Mouse (Mus musculus): ENCODE data around the gene 3830406C13Rik. TPM values are rescaled to one million over a fixed set of nuclear protein-coding genes. Genes with fewer than 3 reads are reported as not detected.

3830406C13Rik gene
- polyA plus RNA-seq, 1 experiment = 13.5 TPM

DNA sequence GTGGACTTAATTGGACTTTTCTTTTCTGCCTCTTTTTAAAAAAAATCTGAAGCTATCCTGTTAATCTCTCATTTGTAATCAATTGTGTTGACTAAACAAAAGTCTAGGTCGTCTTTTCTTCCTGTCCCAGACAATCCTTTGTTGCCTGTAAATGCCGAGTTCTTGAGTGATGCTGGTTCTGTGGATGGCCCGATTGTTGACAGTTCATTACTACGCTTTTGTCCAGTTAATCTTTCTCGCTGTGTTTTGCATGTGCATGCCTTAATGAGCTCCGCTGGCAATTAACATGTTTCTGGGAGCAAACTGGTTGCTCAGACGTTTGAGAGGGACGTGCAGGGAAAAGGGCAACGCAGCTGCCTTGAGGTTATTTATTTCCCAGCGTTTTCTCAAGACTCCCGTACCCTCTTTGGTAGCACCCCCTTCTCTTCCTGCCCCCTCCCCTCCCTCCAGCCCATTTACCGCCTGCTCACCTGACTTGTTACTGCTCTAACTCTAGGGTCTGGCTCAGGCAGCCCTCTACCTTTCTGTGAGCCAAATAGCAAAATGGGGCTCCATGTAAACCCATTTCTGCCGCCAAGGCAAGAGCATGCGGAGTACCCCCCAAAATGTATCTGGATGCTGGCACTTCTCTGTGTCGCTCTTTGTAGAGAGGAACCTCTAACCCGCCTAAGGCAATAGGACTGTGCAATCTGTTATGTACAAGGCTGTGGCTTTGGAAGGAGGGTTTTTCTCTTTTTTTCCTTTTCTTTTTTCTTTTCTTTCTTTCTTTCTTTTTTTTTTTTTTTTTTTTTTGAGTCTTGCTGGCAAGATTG lies 54.2 kb downstream of the 3830406C13Rik start:
- no peak overlapping the region for H3K4me3 ChIP-seq (ENCODE audit: insufficient read depth, low read depth, low read length)
- TF ChIP-seq POLR2A (IDR thresholded peaks at IDR 0.05; ENCODE audit: low read depth, low read length) = no peak
- no peak for TF ChIP-seq CTCF (conservative IDR thresholded peaks at IDR 0.05; ENCODE audit: insufficient read depth, insufficient read length, low read depth, low read length)
- no peak overlapping the region for H3K27ac ChIP-seq (ENCODE audit: insufficient read depth, low read depth, low read length)
- no peaks in the 10 kb centered on the region for H3K4me1 ChIP-seq (ENCODE audit: control insufficient read depth, insufficient read depth, low read length)
- 7% methylated on average over 16 of the region's 16 CpGs for WGBS
- no peak for DNase-seq
- H3K36me3 ChIP-seq (ENCODE audit: control insufficient read depth, insufficient read depth, low read length) = no peaks in the 10 kb centered on the region
- H3K27me3 ChIP-seq (replicated peaks; ENCODE audit: control insufficient read depth, insufficient read depth, low read length) = peaks cover 9% of the 10 kb centered on the region

DNA sequence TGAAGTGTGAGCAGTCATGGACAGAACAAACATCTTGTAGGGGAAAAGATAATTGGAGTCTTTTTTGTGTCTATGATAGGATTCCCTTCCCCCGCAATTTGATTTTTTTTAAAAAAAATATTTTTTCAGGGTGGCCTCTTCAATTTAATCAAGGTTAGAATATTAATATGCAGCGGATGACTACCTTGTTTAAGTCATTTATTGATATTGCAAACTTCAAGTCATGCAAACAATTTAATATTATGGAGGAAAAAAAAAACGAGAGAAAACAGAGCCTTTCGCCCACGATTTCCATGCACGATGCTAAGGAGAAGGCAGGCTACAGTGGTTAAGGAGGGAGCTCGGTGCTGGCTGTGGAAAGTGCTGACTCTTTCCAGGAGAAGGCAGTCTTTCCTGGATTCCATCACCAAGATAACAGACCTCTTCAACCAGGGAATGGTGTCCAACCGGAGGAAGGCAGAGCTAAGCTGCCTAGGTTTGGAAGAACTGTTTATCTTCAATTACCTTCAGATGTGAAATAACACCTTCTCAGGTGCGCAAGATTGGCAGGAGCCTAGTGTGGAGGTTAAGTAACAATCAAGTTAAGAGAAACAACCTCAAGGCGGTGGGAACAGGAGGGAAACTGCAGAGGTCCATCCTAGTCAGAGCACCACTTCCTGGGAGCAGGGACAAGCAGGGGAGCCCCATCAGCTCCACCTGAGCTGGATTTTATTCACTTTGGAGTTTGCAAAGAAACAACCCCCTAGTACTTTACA lies 55.0 kb downstream of the 3830406C13Rik start:
- no peak for DNase-seq
- WGBS = 4% methylated on average over 10 of the region's 10 CpGs
- Histone ChIP-seq H3K4me3 (ENCODE audit: insufficient read depth, low read depth, low read length) (no peak overlapping the region), H3K27ac (ENCODE audit: insufficient read depth, low read depth, low read length) (no peak overlapping the region), H3K36me3 (ENCODE audit: control insufficient read depth, insufficient read depth, low read length) (no peaks in the 10 kb centered on the region), H3K27me3 (replicated peaks; ENCODE audit: control insufficient read depth, insufficient read depth, low read length) (peaks cover 9% of the 10 kb centered on the region), H3K4me1 (ENCODE audit: control insufficient read depth, insufficient read depth, low read length) (no peaks in the 10 kb centered on the region)
- TF ChIP-seq POLR2A (IDR thresholded peaks at IDR 0.05; ENCODE audit: low read depth, low read length) (no peak), CTCF (conservative IDR thresholded peaks at IDR 0.05; ENCODE audit: insufficient read depth, insufficient read length, low read depth, low read length) (no peak)

DNA sequence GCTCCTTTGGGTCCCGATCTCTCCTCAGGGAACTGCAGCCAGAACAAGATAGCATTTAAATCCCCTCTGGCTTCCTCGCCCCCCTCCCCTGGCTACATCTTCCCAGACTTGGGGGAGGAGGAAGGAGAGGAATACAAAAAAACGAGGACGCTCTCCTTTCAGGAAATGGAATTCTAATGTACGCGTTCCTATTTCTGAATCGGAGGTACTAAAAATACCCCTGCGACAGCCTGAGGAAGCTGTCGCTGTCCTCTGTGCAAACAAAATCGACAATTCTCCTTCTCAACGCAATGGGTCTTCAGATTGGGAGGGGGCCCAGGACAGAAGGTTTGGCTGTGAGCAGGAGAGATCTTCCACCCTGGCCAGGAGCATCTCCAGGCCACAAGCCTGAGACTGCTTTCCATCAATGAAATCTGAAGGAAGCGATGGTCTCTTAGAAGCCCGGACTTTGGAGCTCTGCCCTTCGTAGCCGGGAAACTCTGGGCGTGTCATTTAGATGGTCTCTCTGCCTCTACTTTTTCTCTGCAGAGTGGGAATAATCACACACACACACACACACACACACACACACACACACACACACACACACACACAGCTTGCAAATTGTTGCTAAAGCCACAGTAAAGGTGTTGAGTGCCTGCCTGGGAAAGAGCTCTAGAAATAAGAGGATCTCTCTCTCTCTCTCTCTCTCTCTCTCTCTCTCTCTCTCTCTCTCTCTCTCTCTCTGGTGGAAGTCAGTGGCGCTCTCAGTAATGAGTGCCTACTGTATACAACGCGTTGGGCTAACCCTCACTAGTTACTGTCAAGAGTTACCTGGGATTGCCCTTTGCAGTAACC lies 56.5 kb downstream of the 3830406C13Rik start:
- no peak overlapping the region for H3K27ac ChIP-seq (ENCODE audit: insufficient read depth, low read depth, low read length)
- 3% methylated on average over 19 of the region's 19 CpGs for WGBS
- no peaks in the 10 kb centered on the region for H3K4me1 ChIP-seq (ENCODE audit: control insufficient read depth, insufficient read depth, low read length)
- no peak overlapping the region for H3K4me3 ChIP-seq (ENCODE audit: insufficient read depth, low read depth, low read length)
- no peak for DNase-seq
- peaks cover 12% of the 10 kb centered on the region for H3K27me3 ChIP-seq (replicated peaks; ENCODE audit: control insufficient read depth, insufficient read depth, low read length)
- no peak for TF ChIP-seq CTCF (conservative IDR thresholded peaks at IDR 0.05; ENCODE audit: insufficient read depth, insufficient read length, low read depth, low read length)
- no peak for TF ChIP-seq POLR2A (IDR thresholded peaks at IDR 0.05; ENCODE audit: low read depth, low read length)
- H3K36me3 ChIP-seq (ENCODE audit: control insufficient read depth, insufficient read depth, low read length) = no peaks in the 10 kb centered on the region

GRCm38 (mm10) chr14:12341075-12341788 lies 57.3 kb downstream of the 3830406C13Rik start:
- 2% methylated on average over 42 of the region's 42 CpGs for WGBS
- H3K27ac ChIP-seq (ENCODE audit: insufficient read depth, low read depth, low read length) = no peak overlapping the region
- no peaks in the 10 kb centered on the region for H3K4me1 ChIP-seq (ENCODE audit: control insufficient read depth, insufficient read depth, low read length)
- no peak for DNase-seq
- H3K27me3 ChIP-seq (replicated peaks; ENCODE audit: control insufficient read depth, insufficient read depth, low read length) = peaks cover 12% of the 10 kb centered on the region
- no peak overlapping the region for H3K4me3 ChIP-seq (ENCODE audit: insufficient read depth, low read depth, low read length)
- no peak for TF ChIP-seq POLR2A (IDR thresholded peaks at IDR 0.05; ENCODE audit: low read depth, low read length)
- no peaks in the 10 kb centered on the region for H3K36me3 ChIP-seq (ENCODE audit: control insufficient read depth, insufficient read depth, low read length)

- H3K27me3 ChIP-seq (replicated peaks; ENCODE audit: control insufficient read depth, insufficient read depth, low read length) = peaks cover 12% of the 10 kb centered on the region
- no peak overlapping the region for H3K27ac ChIP-seq (ENCODE audit: insufficient read depth, low read depth, low read length)
- H3K4me1 ChIP-seq (ENCODE audit: control insufficient read depth, insufficient read depth, low read length) = no peaks in the 10 kb centered on the region
- TF ChIP-seq POLR2A (IDR thresholded peaks at IDR 0.05; ENCODE audit: low read depth, low read length) = no peak
- TF ChIP-seq CTCF (conservative IDR thresholded peaks at IDR 0.05; ENCODE audit: insufficient read depth, insufficient read length, low read depth, low read length) = no peak
- H3K36me3 ChIP-seq (ENCODE audit: control insufficient read depth, insufficient read depth, low read length) = no peaks in the 10 kb centered on the region
- 8% methylated on average over 24 of the region's 24 CpGs for WGBS
- no peak overlapping the region for H3K4me3 ChIP-seq (ENCODE audit: insufficient read depth, low read depth, low read length)
- no peak for DNase-seq
These were observed 58.0 kb downstream of the 3830406C13Rik start for GRCm38 (mm10) chr14:12341789-12342457.

- Histone ChIP-seq H3K4me3 (ENCODE audit: insufficient read depth, low read depth, low read length) (no peak overlapping the region), H3K36me3 (ENCODE audit: control insufficient read depth, insufficient read depth, low read length) (no peaks in the 10 kb centered on the region), H3K27me3 (replicated peaks; ENCODE audit: control insufficient read depth, insufficient read depth, low read length) (peaks cover 12% of the 10 kb centered on the region), H3K27ac (ENCODE audit: insufficient read depth, low read depth, low read length) (no peak overlapping the region), H3K4me1 (ENCODE audit: control insufficient read depth, insufficient read depth, low read length) (no peaks in the 10 kb centered on the region)
- TF ChIP-seq POLR2A (IDR thresholded peaks at IDR 0.05; ENCODE audit: low read depth, low read length) = no peak
- TF ChIP-seq CTCF (conservative IDR thresholded peaks at IDR 0.05; ENCODE audit: insufficient read depth, insufficient read length, low read depth, low read length) = no peak
- 8% methylated on average over 23 of the region's 23 CpGs for WGBS
- no peak for DNase-seq
These were observed 58.6 kb downstream of the 3830406C13Rik start for GRCm38 (mm10) chr14:12342458-12343131.

All from kidney, adult 2 months (tissue).